Mouse (Mus musculus) cerebellum, adult 11-12 months (tissue): ENCODE results near the gene Fras1.

Experiments
- DNase-seq: peaks from one replicate; pipeline ENCODE4 v3.0.0; 2022

Gene Fras1

GRCm38 (mm10) chr5:96595793-96596192 is 222.0 kb downstream of the Fras1 start:
- DNase-seq: no peak

DNA sequence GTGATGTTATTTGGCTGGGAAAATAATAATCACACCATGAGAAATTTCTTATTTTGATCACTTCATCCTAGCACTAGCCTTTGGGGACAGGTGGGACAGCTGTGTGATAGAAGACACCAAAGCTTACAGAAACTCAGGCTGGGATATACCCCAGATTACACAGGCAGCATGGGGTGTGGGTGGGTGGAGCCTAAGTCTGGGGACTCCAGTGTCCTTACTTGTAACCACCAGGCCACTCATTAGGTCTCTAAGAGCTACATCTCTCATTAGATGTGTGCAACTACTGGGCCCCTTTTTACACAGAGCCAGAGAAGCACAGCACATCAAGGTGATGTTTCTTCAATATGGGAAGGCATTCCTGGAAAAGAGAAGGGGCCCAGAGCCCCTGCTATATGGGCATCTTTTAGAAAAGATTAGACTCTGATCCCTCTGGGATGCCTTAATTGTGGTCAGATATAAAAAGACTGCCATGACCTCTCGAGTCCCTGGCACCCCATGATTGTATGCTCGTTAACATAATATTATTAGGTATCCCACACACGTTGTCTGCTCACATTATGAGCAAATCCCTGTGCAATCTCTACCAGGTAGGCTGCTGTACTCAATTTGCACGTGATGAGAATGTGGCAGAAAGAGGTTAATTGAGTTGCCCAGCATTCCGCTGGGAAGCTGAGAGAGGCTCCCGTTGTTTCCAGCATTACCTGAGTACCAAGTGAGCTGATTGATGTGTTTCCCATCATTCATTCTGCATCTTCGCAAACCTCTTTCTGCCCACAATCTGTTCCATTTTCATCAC is 230.4 kb downstream of the Fras1 start:
- no peak for DNase-seq

- DNase-seq: no peak
Measured at GRCm38 (mm10) chr5:96608036-96608435, 234.3 kb downstream of the Fras1 start.

DNA sequence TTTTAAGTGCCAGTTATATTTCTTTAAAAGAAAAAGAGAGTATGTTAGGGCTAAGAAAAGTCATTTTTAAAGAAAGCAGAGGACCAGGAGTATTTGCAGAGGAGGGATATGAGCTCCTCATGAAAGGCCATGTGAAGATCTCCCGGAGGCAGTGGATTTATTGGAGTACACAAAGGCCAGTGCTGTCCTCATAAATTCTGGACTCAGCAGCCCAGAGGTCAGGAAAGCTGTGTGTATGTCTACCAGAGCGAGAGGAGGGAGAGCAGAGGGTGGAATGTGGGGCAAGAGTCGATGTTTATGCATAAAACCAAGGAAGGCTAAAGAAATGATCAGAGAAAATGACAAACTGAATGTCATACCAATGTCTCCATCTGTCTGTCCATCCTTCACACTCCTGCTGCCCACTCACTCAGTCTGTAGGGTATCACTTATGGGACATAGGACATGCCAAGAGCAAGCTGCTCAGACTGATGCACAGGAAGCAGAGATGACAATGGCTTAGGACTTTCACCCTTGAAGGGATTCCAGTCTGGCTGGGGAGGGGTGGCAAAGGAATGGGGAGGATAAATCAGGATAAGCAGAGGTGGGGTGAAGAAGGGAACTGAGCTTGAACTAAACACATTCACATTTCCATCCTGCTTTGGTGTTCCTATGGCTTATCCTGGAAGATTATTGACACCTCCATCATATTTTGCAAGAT is 235.0 kb downstream of the Fras1 start:
- DNase-seq: no peak

GRCm38 (mm10) chr5:96612077-96612476 is 238.3 kb downstream of the Fras1 start:
- no peak for DNase-seq

- no peak for DNase-seq
Measured at GRCm38 (mm10) chr5:96616954-96617646, 243.3 kb downstream of the Fras1 start.

GRCm38 (mm10) chr5:96618008-96618407 is 244.3 kb downstream of the Fras1 start:
- no peak for DNase-seq

- no peak for DNase-seq
Measured at GRCm38 (mm10) chr5:96620209-96620608, 246.5 kb downstream of the Fras1 start.

DNA sequence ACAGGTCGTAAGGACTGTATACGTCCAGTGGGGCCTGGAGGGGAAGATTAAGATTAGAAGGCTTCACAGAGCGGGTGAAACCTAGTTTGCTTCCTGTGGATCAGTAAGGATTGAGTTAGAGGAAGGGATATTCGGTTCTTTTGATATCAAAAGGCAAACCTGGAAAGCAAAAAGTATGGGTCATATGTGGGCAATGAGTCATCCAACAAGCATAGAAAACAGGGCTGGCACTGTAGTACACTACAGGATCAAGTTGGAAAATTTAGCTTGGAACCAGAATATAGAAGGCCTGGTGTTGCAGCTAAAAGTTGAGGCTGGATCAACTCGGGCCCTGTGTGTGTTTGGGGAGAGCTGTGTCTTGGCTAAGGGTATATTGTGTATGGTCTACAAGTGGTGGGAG is 246.9 kb downstream of the Fras1 start:
- no peak for DNase-seq

DNA sequence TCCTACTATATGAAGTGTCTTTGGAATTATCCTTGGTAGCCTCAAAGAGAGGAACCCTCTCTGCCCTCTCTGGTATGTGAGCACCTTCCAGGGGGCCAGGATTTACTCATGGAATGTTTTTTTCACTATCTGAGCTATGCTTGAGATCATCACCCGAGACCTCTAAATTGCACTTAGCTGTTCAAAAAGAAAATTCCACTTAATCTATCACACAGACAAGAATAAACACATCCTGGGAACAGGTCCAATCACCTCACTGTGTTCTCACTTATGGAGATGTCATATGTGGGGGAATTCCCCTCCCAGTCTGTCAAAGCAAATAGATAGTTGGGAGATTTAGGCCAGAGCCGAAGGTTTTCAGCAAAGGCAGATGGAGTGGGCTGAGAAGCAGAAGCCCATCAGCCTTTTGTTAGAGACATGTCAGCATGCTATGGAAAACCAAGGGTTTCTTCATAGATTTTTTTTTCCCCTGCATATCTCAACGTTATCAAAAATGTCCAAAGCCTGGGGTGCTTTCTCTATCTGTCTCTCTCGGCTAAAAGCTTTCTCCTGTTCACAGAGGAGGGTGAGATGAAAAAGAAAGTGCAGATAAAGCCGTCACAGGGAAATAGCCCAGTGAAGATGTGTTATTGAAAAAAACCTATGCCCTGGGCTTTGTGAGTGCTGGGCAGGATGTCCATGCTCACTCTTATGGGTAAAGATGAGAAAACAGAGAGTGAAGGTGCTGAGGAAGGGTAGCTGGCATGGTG is 249.0 kb downstream of the Fras1 start:
- DNase-seq: no peak

DNA sequence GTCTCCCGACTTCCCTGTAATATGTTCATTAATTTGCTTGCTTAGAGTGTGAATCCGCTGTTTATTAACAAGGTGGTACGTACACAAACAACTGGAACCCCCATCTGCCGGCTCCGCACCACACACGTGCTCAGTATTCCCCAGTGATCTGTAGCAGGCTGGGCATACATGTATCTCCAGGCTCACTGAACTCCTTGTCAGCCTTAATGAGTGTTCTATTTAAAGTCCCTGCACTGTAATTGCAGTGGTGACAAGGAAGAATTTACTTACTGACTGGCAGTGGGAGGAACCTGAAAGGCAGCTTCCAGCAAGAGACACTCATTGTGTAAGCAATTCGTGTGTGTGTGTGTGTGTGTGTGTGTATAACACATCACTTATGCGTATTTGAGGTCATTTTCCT is 256.1 kb downstream of the Fras1 start:
- no peak for DNase-seq

DNA sequence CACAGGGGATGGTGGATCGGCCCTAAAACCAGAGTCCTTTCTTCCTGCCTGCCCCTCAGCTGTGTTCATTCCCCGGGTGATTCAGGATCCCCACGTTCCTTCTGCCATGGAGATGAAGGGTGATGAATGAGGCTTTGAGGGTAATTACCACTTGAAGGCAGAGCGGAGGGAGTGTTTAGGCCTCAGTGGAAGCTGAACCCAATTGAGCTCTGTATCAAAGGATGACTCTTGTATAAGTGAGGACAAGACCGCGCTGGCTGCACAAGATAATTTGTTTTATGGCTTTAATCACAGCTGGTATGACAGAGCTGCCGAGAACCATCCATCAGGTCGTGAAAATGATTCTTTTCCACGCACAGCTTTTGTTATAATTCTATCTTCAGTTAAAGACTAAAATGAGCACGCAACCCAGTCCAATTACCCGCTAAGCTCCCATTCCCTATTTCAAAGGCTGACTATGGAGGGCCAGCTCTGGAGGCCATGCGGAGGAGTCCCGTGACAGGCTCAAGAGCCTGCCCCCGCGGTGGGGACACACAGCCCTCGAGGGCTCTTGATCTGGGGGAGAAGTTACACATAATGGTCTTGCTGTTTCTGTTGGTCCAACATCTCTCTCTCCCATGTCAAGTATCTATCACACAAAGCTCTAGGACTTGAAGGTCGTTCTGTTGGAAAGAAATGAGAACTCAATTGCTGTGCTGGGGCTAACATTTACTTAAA is 261.5 kb downstream of the Fras1 start:
- DNase-seq: no peak

- peak; percentile 66 for DNase-seq
Measured at GRCm38 (mm10) chr5:96635866-96636265, 262.1 kb downstream of the Fras1 start.

GRCm38 (mm10) chr5:96639213-96639910 is 265.6 kb downstream of the Fras1 start:
- no peak for DNase-seq

DNA sequence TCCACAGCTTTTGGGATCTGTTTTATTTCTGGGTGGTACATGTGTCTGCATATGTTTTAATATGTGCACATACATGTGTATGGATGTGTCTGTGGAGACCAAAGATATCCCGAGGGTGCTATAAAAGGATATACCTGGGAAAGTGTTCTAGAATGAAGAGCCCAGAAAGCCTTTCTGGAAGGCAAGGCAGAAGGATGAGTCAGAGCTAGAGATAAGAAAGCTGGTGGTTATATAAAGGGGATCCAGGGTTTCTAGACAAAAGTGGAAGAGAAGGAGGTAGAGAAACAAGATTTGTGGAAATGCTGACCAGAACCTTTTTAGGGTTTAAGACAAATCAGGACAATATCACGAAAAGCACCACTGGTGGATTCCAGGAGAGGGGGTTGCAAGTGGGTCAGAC is 267.5 kb downstream of the Fras1 start:
- no peak for DNase-seq

DNA sequence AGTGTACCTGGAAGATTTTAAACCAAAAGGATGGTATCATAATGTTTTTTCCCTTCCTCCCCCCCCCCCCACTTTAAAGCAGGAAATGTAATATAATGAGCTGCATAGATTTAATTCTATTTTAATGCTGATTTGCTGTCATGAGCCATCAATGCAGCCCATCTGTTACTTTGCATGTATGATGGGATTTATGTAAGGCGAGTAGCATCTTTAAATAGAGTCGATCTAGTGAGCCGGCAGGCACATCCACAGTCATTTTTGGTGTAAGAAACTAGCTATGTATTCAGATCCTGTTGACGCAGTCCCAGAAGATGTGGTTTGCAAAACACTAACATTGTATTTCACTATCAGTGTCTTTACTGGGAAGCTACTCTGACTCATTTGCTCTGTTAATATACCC is 301.9 kb downstream of the Fras1 start:
- DNase-seq: no peak

- no peak for DNase-seq
Measured at GRCm38 (mm10) chr5:96677498-96677897, 303.7 kb downstream of the Fras1 start.

- DNase-seq: no peak
Measured at GRCm38 (mm10) chr5:96681085-96681484, 307.3 kb downstream of the Fras1 start.

DNA sequence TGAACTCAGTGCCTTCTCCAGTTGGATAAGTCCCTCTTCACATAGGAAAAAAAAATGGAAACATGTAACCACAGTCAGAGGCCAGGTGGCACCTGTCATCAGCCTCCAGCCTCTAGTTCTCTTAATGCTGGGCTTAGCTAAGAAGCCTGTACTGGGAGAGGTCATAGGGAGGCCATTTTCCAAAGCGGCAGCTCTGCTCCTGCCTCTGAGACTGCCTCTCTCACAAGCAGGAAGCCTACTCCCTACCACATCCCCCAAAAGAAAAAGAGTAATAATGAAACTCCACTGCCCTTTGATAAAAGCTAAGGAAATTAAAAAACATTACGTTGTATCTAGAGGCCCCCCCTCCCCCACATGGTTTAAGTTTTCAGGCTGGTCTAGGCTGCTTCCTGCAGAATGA is 309.0 kb downstream of the Fras1 start:
- DNase-seq: no peak

DNA sequence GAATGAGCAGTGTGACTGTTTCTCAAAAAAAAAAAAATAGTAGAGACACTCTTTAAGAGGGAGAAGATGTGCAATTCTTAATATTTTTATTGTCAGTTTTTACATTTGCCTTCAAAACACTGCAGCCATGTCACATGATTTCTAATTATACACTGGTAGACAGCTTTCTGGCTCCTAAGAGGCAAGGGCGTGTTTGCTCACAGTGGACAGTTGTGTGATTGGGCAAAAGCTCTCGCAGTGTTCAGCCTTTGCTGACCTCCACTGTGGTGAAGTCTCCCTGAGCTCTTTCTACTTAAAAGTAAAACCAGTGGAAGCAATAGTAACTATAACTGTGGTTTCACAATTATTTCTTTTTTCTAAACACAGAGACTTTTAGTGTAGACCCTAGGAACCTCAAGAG is 315.1 kb downstream of the Fras1 start:
- DNase-seq: no peak

GRCm38 (mm10) chr5:96698972-96699371 is 325.2 kb downstream of the Fras1 start:
- DNase-seq: no peak
